Mouse (Mus musculus) liver, postnatal 0 days (tissue): ENCODE measurements around the gene Gm42688. TPM values are rescaled to one million over a fixed set of nuclear protein-coding genes. Genes with fewer than 3 reads are reported as not detected.

Source experiments
- ATAC-seq: fragments of 200-750 bp; cut with Nextera tagmentation; 2 replicates; pipeline ENCODE4 v1.8.0; 2017; ENCODE audit warnings: mild to moderate bottlenecking, moderate library complexity
- DNase-seq: peaks from one replicate; pipeline ENCODE4 v3.0.0-alpha.2; 2016
- H3K27ac ChIP-seq: fragments of 300-500 bp; sonication (generic); 2 replicates; pipeline ENCODE4 v1.5.1; 2014; ENCODE audit warnings: antibody characterized with exemption, moderate library complexity, mild to moderate bottlenecking, low read depth
- H3K27me3 ChIP-seq: fragments of 300-500 bp; sonication (generic); 2 replicates; pipeline ENCODE4 v1.6.1; 2014; ENCODE audit warnings: low read length, control low read depth, mixed read lengths; ENCODE audit not compliant: insufficient read depth
- H3K36me3 ChIP-seq: fragments of 300-500 bp; sonication (generic); replicated peaks from 2 replicates; pipeline ENCODE4 v1.6.1; 2014; ENCODE audit warnings: mild to moderate bottlenecking, control low read depth, low read length, moderate library complexity, mixed read lengths; ENCODE audit not compliant: insufficient read depth
- H3K4me1 ChIP-seq: fragments of 300-500 bp; sonication (generic); 2 replicates; pipeline ENCODE4 v1.6.1; 2014; ENCODE audit warnings: antibody characterized with exemption, mild to moderate bottlenecking, control low read depth; ENCODE audit not compliant: insufficient read depth
- H3K4me2 ChIP-seq: fragments of 300-500 bp; sonication (generic); 2 replicates; pipeline ENCODE4 v1.6.1; 2014; ENCODE audit warnings: low read depth, mild to moderate bottlenecking, low read length, moderate library complexity, mixed read lengths
- H3K4me3 ChIP-seq: fragments of 300-500 bp; sonication (generic); 2 replicates; pipeline ENCODE4 v1.5.1; 2014; ENCODE audit warnings: low read depth, low read length
- H3K9ac ChIP-seq: fragments of 300-500 bp; sonication (generic); replicated peaks from 2 replicates; pipeline ENCODE4 v1.6.1; 2014; ENCODE audit warnings: mild to moderate bottlenecking, moderate library complexity
- H3K9me3 ChIP-seq: fragments of 300-500 bp; sonication (generic); 2 replicates; pipeline ENCODE4 v1.6.1; 2016; ENCODE audit warnings: mild to moderate bottlenecking, control low read depth, low read length, mixed read lengths
- CTCF ChIP-seq: sonication (generic); IDR thresholded peaks from 2 replicates; pipeline ENCODE4 v1.5.1; 2016; ENCODE audit warnings: antibody characterized with exemption, low read depth
- EP300 ChIP-seq: IDR thresholded peaks from 2 replicates; pipeline ENCODE4 v1.6.1; 2016; ENCODE audit warnings: antibody characterized with exemption, low read depth, mild to moderate bottlenecking
- WGBS: fragments of 180-500 bp; shearing (Covaris S2); extraction: QIAGEN DNeasy Blood & Tissue Kit; methylation state at CpG from one replicate; pipeline ENCODE4 v1.1.7; 2014; ENCODE audit not compliant: insufficient replicate concordance; 5-methylcytosine and 5-hydroxymethylcytosine counted together
- polyA plus RNA-seq: library from polyadenylated mRNA; unstranded; fragments of >200 nt; fragmentation: Nextera tagmentation; extraction: Ambion mirVana; gene quantifications from 2 replicates; pipeline ENCODE4 v1.2.1, GENCODE M21; 2015

Gene Gm42688
- polyA plus RNA-seq, 1 experiment from 2014 or later, result 0.92 TPM

- TF ChIP-seq EP300 (no peak), CTCF (no peak)
- Histone ChIP-seq H3K27ac (peak overlapping the region; percentile 90), H3K4me2 (peak overlapping the region; percentile 70), H3K36me3 (peaks cover 17% of the 10 kb centered on the region), H3K4me3 (peak overlapping the region; percentile 38), H3K27me3 (peaks cover 16% of the 10 kb centered on the region), H3K4me1 (peaks cover 15% of the 10 kb centered on the region), H3K9ac (peak overlapping the region; percentile 58), H3K9me3 (no peaks in the 10 kb centered on the region)
- WGBS, result 96% methylated on average over 2 of the region's 2 CpGs
- no peak for ATAC-seq
- DNase-seq, result no peak
These were observed 42.7 kb upstream of the Gm42688 start for GRCm38 (mm10) chr6:83058725-83059124.

- TF ChIP-seq CTCF, result no peak
- TF ChIP-seq EP300, result no peak
- DNase-seq (no peak), ATAC-seq (no peak)
- Histone ChIP-seq H3K36me3 (no peaks in the 10 kb centered on the region), H3K27me3 (peaks cover 88% of the 10 kb centered on the region), H3K4me2 (no peak overlapping the region), H3K4me1 (peaks cover 10% of the 10 kb centered on the region), H3K9me3 (no peaks in the 10 kb centered on the region), H3K9ac (no peak overlapping the region), H3K4me3 (no peak overlapping the region), H3K27ac (no peak overlapping the region)
- 34% methylated on average over 8 of the region's 8 CpGs for WGBS
These were observed 35.4 kb upstream of the Gm42688 start for GRCm38 (mm10) chr6:83065995-83066394.

GRCm38 (mm10) chr6:83066441-83066840 is 35.0 kb upstream of the Gm42688 start:
- DNase-seq (no peak), ATAC-seq (no peak)
- Histone ChIP-seq H3K9me3 (no peaks in the 10 kb centered on the region), H3K4me2 (no peak overlapping the region), H3K4me1 (peaks cover 10% of the 10 kb centered on the region), H3K27me3 (peaks cover 92% of the 10 kb centered on the region), H3K4me3 (no peak overlapping the region), H3K27ac (no peak overlapping the region), H3K36me3 (no peaks in the 10 kb centered on the region), H3K9ac (no peak overlapping the region)
- TF ChIP-seq EP300 (no peak), CTCF (no peak)
- WGBS, result 33% methylated on average over 6 of the region's 6 CpGs

DNA sequence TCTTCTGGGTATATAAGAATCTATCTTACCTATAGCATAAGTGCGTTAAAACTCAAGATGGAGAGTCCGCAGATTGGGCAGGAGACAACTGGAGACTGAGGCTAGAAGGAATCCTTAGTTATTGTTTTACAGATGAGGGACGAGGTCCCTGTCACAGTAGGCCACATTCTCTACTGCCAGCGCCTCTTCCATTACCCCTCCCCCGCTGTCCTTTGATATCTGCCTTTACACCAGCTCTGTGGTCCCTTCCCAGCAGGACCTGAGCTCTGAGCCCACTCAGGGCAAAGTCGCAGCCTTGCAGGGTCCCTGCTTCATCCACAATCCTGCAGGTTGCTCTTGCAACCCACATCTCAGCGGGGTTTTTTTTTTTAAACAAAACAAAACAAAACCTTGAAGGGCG is 33.2 kb upstream of the Gm42688 start:
- no peak overlapping the region for H3K27ac ChIP-seq
- ATAC-seq, result no peak
- peaks cover 10% of the 10 kb centered on the region for H3K4me1 ChIP-seq
- no peak for DNase-seq
- H3K36me3 ChIP-seq, result no peaks in the 10 kb centered on the region
- peaks cover 100% of the 10 kb centered on the region for H3K27me3 ChIP-seq
- H3K4me3 ChIP-seq, result peak overlapping the region; percentile 26
- H3K9me3 ChIP-seq, result no peaks in the 10 kb centered on the region
- H3K4me2 ChIP-seq, result peak overlapping the region; percentile 62
- WGBS, result 20% methylated on average over 8 of the region's 8 CpGs
- TF ChIP-seq EP300 (no peak), CTCF (no peak)
- H3K9ac ChIP-seq, result no peak overlapping the region

GRCm38 (mm10) chr6:83068706-83069487 is 32.5 kb upstream of the Gm42688 start:
- 3% methylated on average over 74 of the region's 81 CpGs for WGBS
- Histone ChIP-seq H3K4me2 (peak overlapping the region; percentile 62), H3K27me3 (peaks cover 99% of the 10 kb centered on the region), H3K9me3 (no peaks in the 10 kb centered on the region), H3K36me3 (no peaks in the 10 kb centered on the region), H3K4me3 (peak overlapping the region; percentile 26), H3K27ac (no peak overlapping the region), H3K4me1 (peaks cover 10% of the 10 kb centered on the region), H3K9ac (no peak overlapping the region)
- TF ChIP-seq CTCF (no peak), EP300 (no peak)
- DNase-seq (no peak), ATAC-seq (peak; percentile 16; the same call in 1 of the 2 replicates)

GRCm38 (mm10) chr6:83069488-83070246 is 31.8 kb upstream of the Gm42688 start:
- no peak overlapping the region for H3K27ac ChIP-seq
- H3K4me1 ChIP-seq, result peaks cover 10% of the 10 kb centered on the region
- no peaks in the 10 kb centered on the region for H3K36me3 ChIP-seq
- 2% methylated on average over 64 of the region's 69 CpGs for WGBS
- no peaks in the 10 kb centered on the region for H3K9me3 ChIP-seq
- DNase-seq (no peak), ATAC-seq (0 out of 2 replicates have a peak, but pooled peaks have one; percentile 8)
- H3K9ac ChIP-seq, result no peak overlapping the region
- peak overlapping the region; percentile 16; the same call in 1 of the 2 replicates for H3K4me3 ChIP-seq
- peaks cover 99% of the 10 kb centered on the region for H3K27me3 ChIP-seq
- TF ChIP-seq EP300, result no peak
- TF ChIP-seq CTCF, result no peak
- 0 out of 2 replicates have a peak overlapping the region, but pooled peaks have one; percentile 62 for H3K4me2 ChIP-seq
